Mouse (Mus musculus): Measurements from ENCODE around the gene Anapc1. TPM values are rescaled to one million over a fixed set of nuclear protein-coding genes. Genes with fewer than 3 reads are reported as not detected.

Gene Anapc1
- total and polyA plus RNA-seq, 3 experiments = 94.8 to 196 (median 123) TPM

DNA sequence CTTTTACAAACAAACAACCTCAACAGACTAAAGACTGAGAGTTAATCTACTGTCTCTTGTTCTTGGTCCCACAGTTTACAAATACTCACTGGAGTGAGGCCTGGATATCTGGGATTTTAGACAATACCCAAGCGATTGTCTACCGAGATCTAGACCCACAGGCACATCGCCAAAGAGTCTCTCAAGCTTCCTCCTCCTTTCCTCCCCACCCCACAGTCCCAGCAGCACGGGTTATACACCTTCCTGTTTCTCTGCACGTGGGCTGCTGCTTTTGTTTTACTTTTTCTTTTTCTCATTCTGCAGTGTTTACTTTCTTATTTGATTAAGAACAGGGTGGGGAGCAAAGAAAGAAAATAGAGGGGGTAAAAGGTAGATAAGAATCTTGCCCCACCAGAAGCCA, 73.8 kb downstream of the Anapc1 start:
- no peak for DNase-seq (ENCODE audit: low read depth, low spot score)
- Histone ChIP-seq H3K4me3 (ENCODE audit: control insufficient read depth in 1 of 2, insufficient read depth in 1 of 2, low read depth in 2 of 2, low read length in 2 of 2) (no peak overlapping the region), H3K4me1 (ENCODE audit: control insufficient read depth in 1 of 2, insufficient read depth in 2 of 2, low read length in 2 of 2) (no peaks in the 10 kb centered on the region), H3K36me3 (ENCODE audit: control insufficient read depth in 1 of 2, insufficient read depth in 2 of 2, low read length in 2 of 2) (peaks cover 0 to 32% of the 10 kb centered on the region in 2 experiments; a peak in 2 of 4 replicates), H3K9me3 (replicated peaks; ENCODE audit: insufficient read depth, low read length) (no peaks in the 10 kb centered on the region), H3K79me2 (ENCODE audit: control insufficient read depth, insufficient read depth, low read length, poor library complexity) (no peaks in the 10 kb centered on the region), H3K9ac (ENCODE audit: control insufficient read depth, low read depth, low read length, poor library complexity, severe bottlenecking) (no peak overlapping the region), H3K27ac (ENCODE audit: control insufficient read depth, low read depth, low read length) (no peak overlapping the region), H3K27me3 (ENCODE audit: control insufficient read depth in 1 of 2, insufficient read depth in 2 of 2, low read length in 2 of 2) (no peaks in the 10 kb centered on the region)
- TF ChIP-seq MYC (IDR thresholded peaks at IDR 0.05; ENCODE audit: low read depth, low read length) = no peak
- no peak for TF ChIP-seq ZMIZ1 (IDR thresholded peaks at IDR 0.05; ENCODE audit: low read depth, low read length)
- no peak for TF ChIP-seq USF1 (IDR thresholded peaks at IDR 0.05; ENCODE audit: low read depth, low read length)

DNA sequence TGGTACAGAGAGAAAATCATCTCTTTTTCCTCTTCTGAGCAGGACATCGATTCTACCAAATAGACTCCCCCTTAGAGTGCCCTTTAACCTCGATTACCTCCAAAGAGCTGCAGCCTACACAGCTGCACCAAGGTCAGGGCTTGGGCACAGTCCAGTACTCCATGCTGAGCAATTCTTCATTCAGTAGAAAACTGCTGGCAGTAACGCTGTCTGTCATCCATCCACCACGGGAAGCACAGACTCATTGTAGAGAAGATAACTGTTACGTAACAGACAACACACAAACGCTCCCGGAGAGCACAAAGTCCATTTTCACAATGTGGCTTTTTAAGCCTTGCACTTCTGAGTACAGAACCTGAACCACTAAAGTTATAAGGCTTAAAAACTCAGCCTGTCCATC, 74.9 kb downstream of the Anapc1 start:
- H3K36me3 ChIP-seq (ENCODE audit: control insufficient read depth in 1 of 2, insufficient read depth in 2 of 2, low read length in 2 of 2) = peaks cover 0 to 26% of the 10 kb centered on the region in 2 experiments; a peak in 2 of 4 replicates
- H3K27ac ChIP-seq (ENCODE audit: control insufficient read depth, low read depth, low read length) = no peak overlapping the region
- DNase-seq (ENCODE audit: low read depth, low spot score) = no peak

DNA sequence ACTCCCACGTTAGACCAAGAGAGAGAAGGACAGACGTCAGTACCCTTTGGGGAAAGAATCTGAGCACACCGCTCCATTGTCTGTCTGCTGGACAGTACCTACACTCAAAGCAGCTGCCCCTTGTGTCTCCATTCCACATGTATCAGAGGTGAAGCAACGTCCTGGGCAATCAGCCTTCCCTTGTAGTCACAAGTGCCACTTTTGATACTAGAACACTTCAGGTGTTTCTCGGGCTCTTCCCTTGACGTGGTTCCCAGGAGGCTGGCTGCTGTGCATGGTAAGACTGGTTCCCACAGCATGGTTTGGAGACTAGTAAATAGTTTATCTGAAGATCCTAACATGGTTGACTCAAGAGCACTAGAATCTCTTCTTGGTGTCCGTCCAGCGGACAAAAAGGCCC, 76.0 kb downstream of the Anapc1 start:
- H3K27ac ChIP-seq (ENCODE audit: control insufficient read depth, low read depth, low read length) = no peak overlapping the region
- peaks cover 0 to 24% of the 10 kb centered on the region in 2 experiments; a peak in 2 of 4 replicates for H3K36me3 ChIP-seq (ENCODE audit: control insufficient read depth in 1 of 2, insufficient read depth in 2 of 2, low read length in 2 of 2)
- TF ChIP-seq POLR2A (IDR thresholded peaks at IDR 0.05; ENCODE audit: control insufficient read depth in 1 of 2, insufficient read depth in 1 of 2, low read depth in 1 of 2, low read length in 2 of 2, poor library complexity in 1 of 2) (no peak), TCF12 (IDR thresholded peaks at IDR 0.05; ENCODE audit: low read depth, low read length) (no peak), ETS1 (IDR thresholded peaks at IDR 0.05; ENCODE audit: low read depth, low read length) (no peak), POLR2AphosphoS5 (IDR thresholded peaks at IDR 0.05; ENCODE audit: borderline replicate concordance, low read depth, low read length) (no peak), SMC3 (IDR thresholded peaks at IDR 0.05; ENCODE audit: low read depth, low read length) (no peak), ZNF384 (IDR thresholded peaks at IDR 0.05; ENCODE audit: low read depth, low read length) (no peak), ELF1 (IDR thresholded peaks at IDR 0.05; ENCODE audit: low read depth, low read length) (no peak), POLR2AphosphoS2 (IDR thresholded peaks at IDR 0.05; ENCODE audit: low read length) (no peak), UBTF (IDR thresholded peaks at IDR 0.05; ENCODE audit: borderline replicate concordance, insufficient read depth, low read depth, low read length) (no peak), MYC (IDR thresholded peaks at IDR 0.05; ENCODE audit: low read depth, low read length) (no peak), GABPA (IDR thresholded peaks at IDR 0.05; ENCODE audit: low read depth, low read length) (no peak), TAL1 (IDR thresholded peaks at IDR 0.05; ENCODE audit: low read length) (no peak), JUND (IDR thresholded peaks at IDR 0.05; ENCODE audit: low read depth, low read length) (no peak), USF2 (IDR thresholded peaks at IDR 0.05; ENCODE audit: borderline replicate concordance in 1 of 2, insufficient read depth in 1 of 2, low read depth in 1 of 2, low read length in 2 of 2) (no peak), MAX (IDR thresholded peaks at IDR 0.05; ENCODE audit: low read length) (no peak), MAZ (IDR thresholded peaks at IDR 0.05; ENCODE audit: low read depth, low read length) (no peak), ZC3H11A (IDR thresholded peaks at IDR 0.05; ENCODE audit: low read depth, low read length) (no peak)

More for the DNA sequence above, 74.9 kb downstream of the Anapc1 start:
- Histone ChIP-seq H3K9me3 (replicated peaks; ENCODE audit: insufficient read depth, low read length) (no peaks in the 10 kb centered on the region), H3K4me1 (ENCODE audit: control insufficient read depth in 1 of 2, insufficient read depth in 2 of 2, low read length in 2 of 2) (no peaks in the 10 kb centered on the region), H3K79me2 (ENCODE audit: control insufficient read depth, insufficient read depth, low read length, poor library complexity) (no peaks in the 10 kb centered on the region), H3K9ac (ENCODE audit: control insufficient read depth, low read depth, low read length, poor library complexity, severe bottlenecking) (no peak overlapping the region), H3K4me3 (ENCODE audit: control insufficient read depth in 1 of 2, insufficient read depth in 1 of 2, low read depth in 2 of 2, low read length in 2 of 2) (no peak overlapping the region), H3K27me3 (ENCODE audit: control insufficient read depth in 1 of 2, insufficient read depth in 2 of 2, low read length in 2 of 2) (no peaks in the 10 kb centered on the region)
- TF ChIP-seq MEF2A (IDR thresholded peaks at IDR 0.05; ENCODE audit: extremely low read depth, insufficient replicate concordance, low read depth, low read length, poor library complexity, severe bottlenecking) = no peak
- TF ChIP-seq HCFC1 (IDR thresholded peaks at IDR 0.05; ENCODE audit: low read depth, low read length) = no peak
- no peak for TF ChIP-seq CHD1 (IDR thresholded peaks at IDR 0.05; ENCODE audit: low read depth, low read length)
- TF ChIP-seq POLR2AphosphoS5 (IDR thresholded peaks at IDR 0.05; ENCODE audit: borderline replicate concordance, low read depth, low read length) = no peak
- TF ChIP-seq ZC3H11A (IDR thresholded peaks at IDR 0.05; ENCODE audit: low read depth, low read length) = no peak
- no peak for TF ChIP-seq USF2 (IDR thresholded peaks at IDR 0.05; ENCODE audit: borderline replicate concordance in 1 of 2, insufficient read depth in 1 of 2, low read depth in 1 of 2, low read length in 2 of 2)
- TF ChIP-seq CTCF (IDR thresholded peaks at IDR 0.05 in 2 of 3, conservative IDR thresholded peaks at IDR 0.05 in 1 of 3; ENCODE audit: control insufficient read depth in 1 of 3, insufficient read depth in 1 of 3, low read depth in 2 of 3, low read length in 3 of 3, poor library complexity in 1 of 3, severe bottlenecking in 1 of 3) = no peak
- no peak for TF ChIP-seq MAFK (IDR thresholded peaks at IDR 0.05; ENCODE audit: borderline replicate concordance, low read depth, low read length)
- no peak for TF ChIP-seq POLR2AphosphoS2 (IDR thresholded peaks at IDR 0.05; ENCODE audit: low read length)
- TF ChIP-seq NELFE (IDR thresholded peaks at IDR 0.05; ENCODE audit: low read depth, low read length) = no peak
- no peak for TF ChIP-seq RAD21 (IDR thresholded peaks at IDR 0.05; ENCODE audit: low read depth, low read length)
- no peak for TF ChIP-seq ELF1 (IDR thresholded peaks at IDR 0.05; ENCODE audit: low read depth, low read length)
- no peak for TF ChIP-seq TBP (IDR thresholded peaks at IDR 0.05; ENCODE audit: low read depth, low read length)
- TF ChIP-seq MXI1 (IDR thresholded peaks at IDR 0.05; ENCODE audit: low read depth, low read length) = no peak
- no peak for TF ChIP-seq MYB (IDR thresholded peaks at IDR 0.05; ENCODE audit: low read depth, low read length)
- no peak for TF ChIP-seq MAZ (IDR thresholded peaks at IDR 0.05; ENCODE audit: low read depth, low read length)
- TF ChIP-seq SMC3 (IDR thresholded peaks at IDR 0.05; ENCODE audit: low read depth, low read length) = no peak
- no peak for TF ChIP-seq ZKSCAN1 (IDR thresholded peaks at IDR 0.05; ENCODE audit: low read depth, low read length)
- no peak for TF ChIP-seq ETS1 (IDR thresholded peaks at IDR 0.05; ENCODE audit: low read depth, low read length)
- no peak for TF ChIP-seq MAX (IDR thresholded peaks at IDR 0.05; ENCODE audit: low read length)

More for the DNA sequence above, 76.0 kb downstream of the Anapc1 start:
- Histone ChIP-seq H3K9me3 (replicated peaks; ENCODE audit: insufficient read depth, low read length) (no peaks in the 10 kb centered on the region), H3K4me1 (ENCODE audit: control insufficient read depth in 1 of 2, insufficient read depth in 2 of 2, low read length in 2 of 2) (no peaks in the 10 kb centered on the region), H3K4me3 (ENCODE audit: control insufficient read depth in 1 of 2, insufficient read depth in 1 of 2, low read depth in 2 of 2, low read length in 2 of 2) (no peak overlapping the region), H3K9ac (ENCODE audit: control insufficient read depth, low read depth, low read length, poor library complexity, severe bottlenecking) (no peak overlapping the region), H3K27me3 (ENCODE audit: control insufficient read depth in 1 of 2, insufficient read depth in 2 of 2, low read length in 2 of 2) (no peaks in the 10 kb centered on the region), H3K79me2 (ENCODE audit: control insufficient read depth, insufficient read depth, low read length, poor library complexity) (no peaks in the 10 kb centered on the region)
- DNase-seq (ENCODE audit: low read depth, low spot score) = no peak

Measured in MEL (cell line).